Mouse (Mus musculus): ENCODE results near the gene 1810009A15Rik. TPM values are rescaled to one million over a fixed set of nuclear protein-coding genes. Genes with fewer than 3 reads are reported as not detected.
"Not testable (repeated sequence)": the region's sequence is repeated elsewhere in the genome, so short reads cannot be mapped to it uniquely, and the experiment has no call there.

1810009A15Rik gene
- polyA plus RNA-seq, 1 experiment from 2014 or later: 75.6 TPM

GRCm38 (mm10) chr19:8887585-8888463, 829 bp upstream of the 1810009A15Rik start:
- H3K27me3 ChIP-seq (ENCODE audit: control insufficient read depth, insufficient read depth, low read length): no peaks in the 10 kb centered on the region
- H3K27ac ChIP-seq (ENCODE audit: low read length): peak overlapping the region; percentile 86
- H3K4me3 ChIP-seq (replicated peaks; ENCODE audit: low read length): peak overlapping the region; percentile 74
- peaks cover 13% of the 10 kb centered on the region for H3K4me1 ChIP-seq (ENCODE audit: control insufficient read depth, insufficient read depth, low read length)
- H3K4me2 ChIP-seq (ENCODE audit: low read depth, low read length): peak overlapping the region; percentile 83
- ATAC-seq (ENCODE audit: insufficient read depth, low FRiP score): no peak
- WGBS: 13% methylated on average over 19 of the region's 19 CpGs
- H3K36me3 ChIP-seq (ENCODE audit: control insufficient read depth, insufficient read depth, low read length): no peaks in the 10 kb centered on the region
- H3K9me3 ChIP-seq (replicated peaks; ENCODE audit: control insufficient read depth, low read length): no peaks in the 10 kb centered on the region
- H3K9ac ChIP-seq (ENCODE audit: low read length): peak overlapping the region; percentile 87

- peak; percentile 38 for ATAC-seq (ENCODE audit: insufficient read depth, low FRiP score)
Observed at GRCm38 (mm10) chr19:8892829-8893766, 4.4 kb downstream of the 1810009A15Rik start, which contains the start of gene Ints5. Gene Ints5, plus strand, starts transcription at chr19:8893005.

GRCm38 (mm10) chr19:8895397-8895960, 6.8 kb downstream of the 1810009A15Rik start:
- no peak overlapping the region for H3K9ac ChIP-seq (ENCODE audit: low read length)
- H3K4me2 ChIP-seq (ENCODE audit: low read depth, low read length): no peak overlapping the region
- no peaks in the 10 kb centered on the region for H3K27me3 ChIP-seq (ENCODE audit: control insufficient read depth, insufficient read depth, low read length)
- no peak overlapping the region for H3K4me3 ChIP-seq (replicated peaks; ENCODE audit: low read length)
- no peak overlapping the region for H3K27ac ChIP-seq (ENCODE audit: low read length)
- WGBS: 92% methylated on average over 9 of the region's 9 CpGs
- H3K9me3 ChIP-seq (replicated peaks; ENCODE audit: control insufficient read depth, low read length): no peaks in the 10 kb centered on the region
- H3K36me3 ChIP-seq (ENCODE audit: control insufficient read depth, insufficient read depth, low read length): 0 out of 2 replicates have a peak, but pooled peaks cover 6% of the 10 kb centered on the region
- H3K4me1 ChIP-seq (ENCODE audit: control insufficient read depth, insufficient read depth, low read length): peaks cover 20% of the 10 kb centered on the region
- ATAC-seq (ENCODE audit: insufficient read depth, low FRiP score): no peak

More at GRCm38 (mm10) chr19:8892829-8893766, 4.4 kb downstream of the 1810009A15Rik start, which contains the start of gene Ints5:
- Histone ChIP-seq H3K36me3 (ENCODE audit: control insufficient read depth, insufficient read depth, low read length) (0 out of 2 replicates have a peak, but pooled peaks cover 6% of the 10 kb centered on the region), H3K4me1 (ENCODE audit: control insufficient read depth, insufficient read depth, low read length) (peaks cover 19% of the 10 kb centered on the region), H3K9ac (ENCODE audit: low read length) (peak within 1 kb of the TSS; percentile 98), H3K4me3 (replicated peaks; ENCODE audit: low read length) (peak within 1 kb of the TSS; percentile 92), H3K4me2 (ENCODE audit: low read depth, low read length) (peak within 1 kb of the TSS; percentile 81), H3K9me3 (replicated peaks; ENCODE audit: control insufficient read depth, low read length) (no peaks in the 10 kb centered on the region), H3K27ac (ENCODE audit: low read length) (peak within 1 kb of the TSS; percentile 90), H3K27me3 (ENCODE audit: control insufficient read depth, insufficient read depth, low read length) (no peaks in the 10 kb centered on the region)
- 2% methylated on average over 54 of the region's 54 CpGs for WGBS

GRCm38 (mm10) chr19:8896231-8896630, 7.6 kb downstream of the 1810009A15Rik start:
- not testable (repeated sequence) for H3K27me3 ChIP-seq (ENCODE audit: control insufficient read depth, insufficient read depth, low read length)

GRCm38 (mm10) chr19:8897211-8897864, 8.7 kb downstream of the 1810009A15Rik start:
- peak overlapping the region; percentile 62 for H3K4me2 ChIP-seq (ENCODE audit: low read depth, low read length)
- not testable (repeated sequence) for H3K27me3 ChIP-seq (ENCODE audit: control insufficient read depth, insufficient read depth, low read length); H3K36me3 ChIP-seq (ENCODE audit: control insufficient read depth, insufficient read depth, low read length); H3K9me3 ChIP-seq (replicated peaks; ENCODE audit: control insufficient read depth, low read length)
- H3K4me1 ChIP-seq (ENCODE audit: control insufficient read depth, insufficient read depth, low read length): peaks cover 20% of the 10 kb centered on the region
- H3K27ac ChIP-seq (ENCODE audit: low read length): peak overlapping the region; percentile 94
- H3K4me3 ChIP-seq (replicated peaks; ENCODE audit: low read length): peak overlapping the region; percentile 77
- H3K9ac ChIP-seq (ENCODE audit: low read length): peak overlapping the region; percentile 70
- WGBS: 19% methylated on average over 21 of the region's 21 CpGs
- peak; percentile 40; the same call in 1 of the 2 replicates for ATAC-seq (ENCODE audit: insufficient read depth, low FRiP score)

More at GRCm38 (mm10) chr19:8896231-8896630, 7.6 kb downstream of the 1810009A15Rik start:
- 0 out of 2 replicates have a peak overlapping the region, but pooled peaks have one; percentile 7 for H3K9ac ChIP-seq (ENCODE audit: low read length)
- not testable (repeated sequence) for H3K9me3 ChIP-seq (replicated peaks; ENCODE audit: control insufficient read depth, low read length); ATAC-seq (ENCODE audit: insufficient read depth, low FRiP score); H3K4me3 ChIP-seq (replicated peaks; ENCODE audit: low read length); H3K27ac ChIP-seq (ENCODE audit: low read length); H3K4me2 ChIP-seq (ENCODE audit: low read depth, low read length); H3K36me3 ChIP-seq (ENCODE audit: control insufficient read depth, insufficient read depth, low read length)
- WGBS: 84% methylated on average over 5 of the region's 5 CpGs
- H3K4me1 ChIP-seq (ENCODE audit: control insufficient read depth, insufficient read depth, low read length): peaks cover 20% of the 10 kb centered on the region

GRCm38 (mm10) chr19:8897865-8898495, 9.3 kb downstream of the 1810009A15Rik start, which contains the start of gene Ganab:
Gene Ganab, plus strand, starts transcription at chr19:8898071.
- H3K4me3 ChIP-seq (replicated peaks; ENCODE audit: low read length): peak within 1 kb of the TSS; percentile 77
- peak; percentile 99 for ATAC-seq (ENCODE audit: insufficient read depth, low FRiP score)
- no peaks in the 10 kb centered on the region for H3K9me3 ChIP-seq (replicated peaks; ENCODE audit: control insufficient read depth, low read length)
- no peaks in the 10 kb centered on the region for H3K27me3 ChIP-seq (ENCODE audit: control insufficient read depth, insufficient read depth, low read length)
- H3K9ac ChIP-seq (ENCODE audit: low read length): peak within 1 kb of the TSS; percentile 96
- peaks cover 20% of the 10 kb centered on the region for H3K4me1 ChIP-seq (ENCODE audit: control insufficient read depth, insufficient read depth, low read length)
- peak within 1 kb of the TSS; percentile 69 for H3K4me2 ChIP-seq (ENCODE audit: low read depth, low read length)
- H3K27ac ChIP-seq (ENCODE audit: low read length): peak within 1 kb of the TSS; percentile 94
- H3K36me3 ChIP-seq (ENCODE audit: control insufficient read depth, insufficient read depth, low read length): peaks cover 6% of the 10 kb centered on the region; the same call in 1 of the 2 replicates
- WGBS: under 1% methylated on average over 53 of the region's 53 CpGs

- Histone ChIP-seq H3K27me3 (ENCODE audit: control insufficient read depth, insufficient read depth, low read length) (no peaks in the 10 kb centered on the region), H3K36me3 (ENCODE audit: control insufficient read depth, insufficient read depth, low read length) (peaks cover 9% of the 10 kb centered on the region), H3K4me3 (replicated peaks; ENCODE audit: low read length) (peak overlapping the region; percentile 77), H3K9ac (ENCODE audit: low read length) (peak overlapping the region; percentile 96), H3K27ac (ENCODE audit: low read length) (peak overlapping the region; percentile 88), H3K9me3 (replicated peaks; ENCODE audit: control insufficient read depth, low read length) (no peaks in the 10 kb centered on the region), H3K4me2 (ENCODE audit: low read depth, low read length) (peak overlapping the region; percentile 69), H3K4me1 (ENCODE audit: control insufficient read depth, insufficient read depth, low read length) (peaks cover 19% of the 10 kb centered on the region)
- WGBS: 5% methylated on average over 13 of the region's 13 CpGs
- ATAC-seq (ENCODE audit: insufficient read depth, low FRiP score): no peak
Observed at GRCm38 (mm10) chr19:8898576-8898975, 9.9 kb downstream of the 1810009A15Rik start.

- Histone ChIP-seq H3K27ac (ENCODE audit: low read length) (0 out of 2 replicates have a peak overlapping the region, but pooled peaks have one; percentile 88), H3K4me3 (replicated peaks; ENCODE audit: low read length) (peak overlapping the region; percentile 77), H3K4me2 (ENCODE audit: low read depth, low read length) (peak overlapping the region; percentile 69), H3K36me3 (ENCODE audit: control insufficient read depth, insufficient read depth, low read length) (peaks cover 13% of the 10 kb centered on the region), H3K9me3 (replicated peaks; ENCODE audit: control insufficient read depth, low read length) (no peaks in the 10 kb centered on the region), H3K27me3 (ENCODE audit: control insufficient read depth, insufficient read depth, low read length) (no peaks in the 10 kb centered on the region), H3K9ac (ENCODE audit: low read length) (peak overlapping the region; percentile 96), H3K4me1 (ENCODE audit: control insufficient read depth, insufficient read depth, low read length) (peaks cover 15% of the 10 kb centered on the region)
- 25% methylated on average over 3 of the region's 3 CpGs for WGBS
- ATAC-seq (ENCODE audit: insufficient read depth, low FRiP score): no peak
Observed at GRCm38 (mm10) chr19:8899079-8899478, 10.4 kb downstream of the 1810009A15Rik start.
